Mouse (Mus musculus): Measurements from ENCODE around the gene Mindy4. TPM values are rescaled to one million over a fixed set of nuclear protein-coding genes. Genes with fewer than 3 reads are reported as not detected.

Mindy4 gene
- polyA plus RNA-seq, 1 experiment from 2014 or later: 9.2 TPM

GRCm38 (mm10) chr6:55347711-55348571 lies 144.8 kb downstream of the Mindy4 start:
- 70% methylated on average over 5 of the region's 5 CpGs for WGBS (ENCODE audit: insufficient replicate concordance)

DNA sequence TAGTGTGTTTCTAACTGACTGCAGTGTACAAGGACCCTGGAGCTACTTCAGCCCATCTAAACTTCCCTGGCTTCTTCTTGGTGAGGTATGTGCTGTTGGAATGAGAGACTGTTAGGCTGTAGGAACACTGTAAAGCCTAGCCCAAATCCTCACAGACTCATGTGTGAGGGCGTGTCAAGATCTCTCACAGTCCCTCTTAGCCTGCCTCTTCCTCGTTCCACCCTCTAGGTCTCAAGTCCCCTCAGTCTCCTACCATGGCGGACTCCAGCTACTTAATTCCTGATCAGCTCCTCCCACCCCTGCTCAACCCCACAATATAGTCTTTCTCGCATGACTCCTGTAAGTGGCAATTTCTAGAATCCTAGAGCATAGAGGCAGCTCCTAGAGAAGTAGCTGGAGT lies 146.0 kb downstream of the Mindy4 start:
- H3K4me1 ChIP-seq (ENCODE audit: control insufficient read depth, insufficient read depth, low read length): 0 out of 2 replicates have a peak, but pooled peaks cover 3% of the 10 kb centered on the region
- no peak overlapping the region for H3K9ac ChIP-seq (ENCODE audit: low read depth, low read length)
- no peak overlapping the region for H3K27ac ChIP-seq (ENCODE audit: low read depth, low read length)
- no peaks in the 10 kb centered on the region for H3K9me3 ChIP-seq (replicated peaks; ENCODE audit: control insufficient read depth, low read length)
- no peak overlapping the region for H3K4me3 ChIP-seq (ENCODE audit: low read depth, low read length)
- 74% methylated on average over 4 of the region's 4 CpGs for WGBS (ENCODE audit: insufficient replicate concordance)
- no peak for ATAC-seq (replicated peaks; ENCODE audit: insufficient number of reproducible peaks, low FRiP score, low TSS enrichment)
- H3K4me2 ChIP-seq: no peak overlapping the region
- H3K36me3 ChIP-seq (ENCODE audit: control insufficient read depth, insufficient read depth, low read length): no peaks in the 10 kb centered on the region
- H3K27me3 ChIP-seq (ENCODE audit: control insufficient read depth, insufficient read depth, low read length): no peaks in the 10 kb centered on the region

More at GRCm38 (mm10) chr6:55347711-55348571, 144.8 kb downstream of the Mindy4 start:
- no peak overlapping the region for H3K4me3 ChIP-seq (ENCODE audit: low read depth, low read length)
- H3K36me3 ChIP-seq (ENCODE audit: control insufficient read depth, insufficient read depth, low read length): no peaks in the 10 kb centered on the region
- H3K9ac ChIP-seq (ENCODE audit: low read depth, low read length): no peak overlapping the region
- H3K4me1 ChIP-seq (ENCODE audit: control insufficient read depth, insufficient read depth, low read length): 0 out of 2 replicates have a peak, but pooled peaks cover 5% of the 10 kb centered on the region
- no peak for ATAC-seq (replicated peaks; ENCODE audit: insufficient number of reproducible peaks, low FRiP score, low TSS enrichment)
- no peak overlapping the region for H3K27ac ChIP-seq (ENCODE audit: low read depth, low read length)
- peaks cover 3% of the 10 kb centered on the region; the same call in 1 of the 2 replicates for H3K27me3 ChIP-seq (ENCODE audit: control insufficient read depth, insufficient read depth, low read length)
- H3K4me2 ChIP-seq: no peak overlapping the region
- H3K9me3 ChIP-seq (replicated peaks; ENCODE audit: control insufficient read depth, low read length): no peaks in the 10 kb centered on the region

DNA sequence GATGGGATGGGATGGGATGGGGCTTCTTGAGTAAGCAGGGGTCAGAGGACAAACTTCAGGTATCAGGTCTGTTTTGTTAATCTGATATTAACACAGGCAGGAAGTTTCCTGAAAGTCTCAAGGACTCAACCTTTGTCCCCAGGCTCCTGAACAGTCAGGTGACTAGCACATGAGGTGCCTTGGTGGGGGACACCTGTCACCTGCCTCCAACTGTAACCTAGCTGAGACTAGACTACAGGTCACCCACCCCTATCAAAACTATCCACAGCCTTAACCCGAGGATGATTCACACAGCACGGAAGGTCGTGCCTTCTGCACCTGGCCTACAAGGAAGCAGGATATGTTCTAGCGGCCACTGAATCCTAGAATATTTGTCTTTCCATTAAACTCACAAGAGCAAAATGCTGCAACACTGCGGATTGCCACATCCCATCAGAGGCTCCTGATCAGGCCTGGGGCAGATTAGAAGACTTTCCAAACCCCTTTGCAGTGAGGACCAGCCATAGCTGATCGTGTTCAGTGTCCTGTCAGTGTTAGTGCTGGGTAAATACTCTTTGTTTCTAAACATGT lies 147.3 kb downstream of the Mindy4 start:
- no peaks in the 10 kb centered on the region for H3K9me3 ChIP-seq (replicated peaks; ENCODE audit: control insufficient read depth, low read length)
- no peak overlapping the region for H3K27ac ChIP-seq (ENCODE audit: low read depth, low read length)
- no peak overlapping the region for H3K4me2 ChIP-seq
- no peak overlapping the region for H3K4me3 ChIP-seq (ENCODE audit: low read depth, low read length)
- no peaks in the 10 kb centered on the region for H3K4me1 ChIP-seq (ENCODE audit: control insufficient read depth, insufficient read depth, low read length)
- H3K36me3 ChIP-seq (ENCODE audit: control insufficient read depth, insufficient read depth, low read length): no peaks in the 10 kb centered on the region
- ATAC-seq (replicated peaks; ENCODE audit: insufficient number of reproducible peaks, low FRiP score, low TSS enrichment): no peak
- no peak overlapping the region for H3K9ac ChIP-seq (ENCODE audit: low read depth, low read length)
- peaks cover 4% of the 10 kb centered on the region; the same call in 1 of the 2 replicates for H3K27me3 ChIP-seq (ENCODE audit: control insufficient read depth, insufficient read depth, low read length)
- 80% methylated on average over 6 of the region's 6 CpGs for WGBS (ENCODE audit: insufficient replicate concordance)

DNA sequence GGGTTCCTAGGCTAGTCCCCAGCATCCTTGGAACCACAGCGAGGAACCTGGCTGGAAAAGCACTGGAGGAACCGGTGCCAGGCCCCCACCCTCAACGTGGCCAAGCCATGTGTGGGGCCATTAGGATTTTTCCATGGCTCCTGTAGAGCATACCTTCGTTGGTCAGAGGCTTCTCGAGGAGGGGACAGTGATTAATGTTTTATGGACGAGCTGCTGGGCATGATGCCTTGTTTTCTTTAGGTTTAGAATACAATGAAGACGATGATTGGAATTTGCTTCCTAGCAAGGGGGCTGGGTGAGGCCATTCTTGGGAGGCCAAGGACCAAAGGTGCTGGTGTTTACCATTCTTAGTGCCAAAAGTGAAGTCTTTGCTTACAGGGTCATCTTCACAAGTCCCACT lies 148.5 kb downstream of the Mindy4 start:
- H3K4me3 ChIP-seq (ENCODE audit: low read depth, low read length): no peak overlapping the region
- H3K4me2 ChIP-seq: no peak overlapping the region
- 71% methylated on average over 7 of the region's 7 CpGs for WGBS (ENCODE audit: insufficient replicate concordance)
- no peaks in the 10 kb centered on the region for H3K9me3 ChIP-seq (replicated peaks; ENCODE audit: control insufficient read depth, low read length)
- no peak overlapping the region for H3K9ac ChIP-seq (ENCODE audit: low read depth, low read length)
- H3K27ac ChIP-seq (ENCODE audit: low read depth, low read length): no peak overlapping the region
- H3K4me1 ChIP-seq (ENCODE audit: control insufficient read depth, insufficient read depth, low read length): no peaks in the 10 kb centered on the region
- no peaks in the 10 kb centered on the region for H3K36me3 ChIP-seq (ENCODE audit: control insufficient read depth, insufficient read depth, low read length)
- ATAC-seq (replicated peaks; ENCODE audit: insufficient number of reproducible peaks, low FRiP score, low TSS enrichment): no peak
- peaks cover 4% of the 10 kb centered on the region; the same call in 1 of the 2 replicates for H3K27me3 ChIP-seq (ENCODE audit: control insufficient read depth, insufficient read depth, low read length)

- no peak for ATAC-seq (replicated peaks; ENCODE audit: insufficient number of reproducible peaks, low FRiP score, low TSS enrichment)
- 74% methylated on average over 12 of the region's 12 CpGs for WGBS (ENCODE audit: insufficient replicate concordance)
- no peaks in the 10 kb centered on the region for H3K36me3 ChIP-seq (ENCODE audit: control insufficient read depth, insufficient read depth, low read length)
- H3K9ac ChIP-seq (ENCODE audit: low read depth, low read length): no peak overlapping the region
- H3K27me3 ChIP-seq (ENCODE audit: control insufficient read depth, insufficient read depth, low read length): peaks cover 4% of the 10 kb centered on the region; the same call in 1 of the 2 replicates
- no peak overlapping the region for H3K4me2 ChIP-seq
- H3K9me3 ChIP-seq (replicated peaks; ENCODE audit: control insufficient read depth, low read length): no peaks in the 10 kb centered on the region
- H3K27ac ChIP-seq (ENCODE audit: low read depth, low read length): no peak overlapping the region
- H3K4me1 ChIP-seq (ENCODE audit: control insufficient read depth, insufficient read depth, low read length): no peaks in the 10 kb centered on the region
- H3K4me3 ChIP-seq (ENCODE audit: low read depth, low read length): no peak overlapping the region
These were observed 150.7 kb downstream of the Mindy4 start for GRCm38 (mm10) chr6:55353711-55354445.

- Histone ChIP-seq H3K9ac (ENCODE audit: low read depth, low read length) (no peak overlapping the region), H3K27me3 (ENCODE audit: control insufficient read depth, insufficient read depth, low read length) (peaks cover 4% of the 10 kb centered on the region; the same call in 1 of the 2 replicates), H3K4me3 (ENCODE audit: low read depth, low read length) (no peak overlapping the region), H3K4me1 (ENCODE audit: control insufficient read depth, insufficient read depth, low read length) (no peaks in the 10 kb centered on the region), H3K36me3 (ENCODE audit: control insufficient read depth, insufficient read depth, low read length) (no peaks in the 10 kb centered on the region), H3K27ac (ENCODE audit: low read depth, low read length) (no peak overlapping the region), H3K4me2 (no peak overlapping the region), H3K9me3 (replicated peaks; ENCODE audit: control insufficient read depth, low read length) (no peaks in the 10 kb centered on the region)
- ATAC-seq (replicated peaks; ENCODE audit: insufficient number of reproducible peaks, low FRiP score, low TSS enrichment): no peak
- 68% methylated on average over 4 of the region's 4 CpGs for WGBS (ENCODE audit: insufficient replicate concordance)
These were observed 151.4 kb downstream of the Mindy4 start for GRCm38 (mm10) chr6:55354456-55355117.

DNA sequence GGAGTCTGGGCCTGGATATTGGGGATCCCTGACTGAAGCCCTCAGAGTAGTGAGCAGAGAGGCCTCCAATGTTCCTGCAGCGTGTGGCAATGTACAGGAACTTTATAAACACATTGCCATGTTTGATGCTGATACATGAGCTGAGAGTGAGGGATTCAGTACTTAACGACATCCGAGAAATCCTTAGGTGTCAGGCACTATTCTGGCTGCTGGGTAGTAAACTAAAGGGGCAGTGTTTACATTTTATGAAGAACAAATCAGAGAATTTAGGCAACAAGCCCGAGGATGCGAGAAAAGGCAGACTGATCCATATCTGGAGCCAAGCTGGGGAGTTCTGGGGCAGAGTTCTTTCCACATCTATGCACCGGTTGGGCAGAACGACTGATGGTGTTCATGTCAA lies 152.4 kb downstream of the Mindy4 start:
- H3K4me3 ChIP-seq (ENCODE audit: low read depth, low read length): no peak overlapping the region
- no peaks in the 10 kb centered on the region for H3K4me1 ChIP-seq (ENCODE audit: control insufficient read depth, insufficient read depth, low read length)
- H3K36me3 ChIP-seq (ENCODE audit: control insufficient read depth, insufficient read depth, low read length): no peaks in the 10 kb centered on the region
- H3K27ac ChIP-seq (ENCODE audit: low read depth, low read length): no peak overlapping the region
- ATAC-seq (replicated peaks; ENCODE audit: insufficient number of reproducible peaks, low FRiP score, low TSS enrichment): no peak
- no peak overlapping the region for H3K9ac ChIP-seq (ENCODE audit: low read depth, low read length)
- no peak overlapping the region for H3K4me2 ChIP-seq
- WGBS (ENCODE audit: insufficient replicate concordance): 70% methylated on average over 7 of the region's 7 CpGs
- peaks cover 4% of the 10 kb centered on the region for H3K27me3 ChIP-seq (ENCODE audit: control insufficient read depth, insufficient read depth, low read length)
- H3K9me3 ChIP-seq (replicated peaks; ENCODE audit: control insufficient read depth, low read length): no peaks in the 10 kb centered on the region

DNA sequence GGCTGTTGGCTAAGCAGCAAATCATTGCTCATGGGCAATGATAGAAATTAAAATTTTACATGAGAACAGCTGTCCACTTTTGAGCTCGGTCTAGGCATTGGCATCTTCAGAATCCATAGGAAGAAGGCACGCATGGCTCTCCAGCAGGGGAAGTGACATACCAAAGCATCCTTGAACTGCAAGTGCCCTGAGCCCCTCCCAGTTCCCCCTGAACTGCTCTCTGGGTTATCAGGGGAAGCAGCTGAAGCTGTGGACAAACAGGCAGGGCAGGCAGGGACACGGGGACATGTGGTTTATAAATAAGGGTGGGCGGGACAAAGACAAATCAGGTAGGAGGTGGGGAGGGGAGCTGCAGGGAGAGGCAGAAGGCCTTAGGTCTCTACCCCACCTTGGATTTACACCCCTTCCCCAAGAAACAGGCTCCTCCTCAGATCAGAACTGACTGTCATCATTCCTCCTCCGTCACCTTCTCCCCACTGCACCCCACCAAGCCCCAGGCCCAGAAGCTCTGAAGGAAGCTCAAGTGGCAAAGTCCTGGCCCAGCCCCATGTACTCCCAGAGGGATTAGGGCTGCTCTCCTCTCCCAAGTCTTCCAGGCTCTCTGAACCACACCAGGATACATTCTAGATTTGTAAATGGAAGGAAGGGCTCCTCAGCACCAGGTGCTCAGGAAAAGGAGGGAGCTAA lies 153.0 kb downstream of the Mindy4 start:
- H3K27ac ChIP-seq (ENCODE audit: low read depth, low read length): no peak overlapping the region
- H3K36me3 ChIP-seq (ENCODE audit: control insufficient read depth, insufficient read depth, low read length): no peaks in the 10 kb centered on the region
- H3K27me3 ChIP-seq (ENCODE audit: control insufficient read depth, insufficient read depth, low read length): peaks cover 4% of the 10 kb centered on the region
- H3K4me2 ChIP-seq: no peak overlapping the region
- ATAC-seq (replicated peaks; ENCODE audit: insufficient number of reproducible peaks, low FRiP score, low TSS enrichment): no peak
- no peaks in the 10 kb centered on the region for H3K9me3 ChIP-seq (replicated peaks; ENCODE audit: control insufficient read depth, low read length)
- H3K4me1 ChIP-seq (ENCODE audit: control insufficient read depth, insufficient read depth, low read length): no peaks in the 10 kb centered on the region
- no peak overlapping the region for H3K4me3 ChIP-seq (ENCODE audit: low read depth, low read length)
- 25% methylated on average over 5 of the region's 5 CpGs for WGBS (ENCODE audit: insufficient replicate concordance)
- H3K9ac ChIP-seq (ENCODE audit: low read depth, low read length): no peak overlapping the region

Data from heart, embryonic 11.5 days (tissue).